Mouse (Mus musculus): ENCODE results near the gene Adgrf1. TPM values are rescaled to one million over a fixed set of nuclear protein-coding genes. Genes with fewer than 3 reads are reported as not detected.
"Not testable (repeated sequence)": the region's sequence is repeated elsewhere in the genome, so short reads cannot be mapped to it uniquely, and the experiment has no call there.

The Adgrf1 gene
- total RNA-seq, 4 experiments from 2014 or later: not detected

GRCm38 (mm10) chr17:43266636-43267035 is 3.5 kb upstream of the Adgrf1 start:
- DNase-seq (ENCODE audit: low spot score in 2 of 2): no peak

GRCm38 (mm10) chr17:43267046-43267749 is 2.9 kb upstream of the Adgrf1 start:
- DNase-seq (ENCODE audit: low spot score in 2 of 2): no peak

- no peak for DNase-seq (ENCODE audit: low spot score in 2 of 2)
These were observed 6.1 kb downstream of the Adgrf1 start for GRCm38 (mm10) chr17:43276220-43276619.

- no peak for DNase-seq (ENCODE audit: low spot score in 2 of 2)
These were observed 7.1 kb downstream of the Adgrf1 start for GRCm38 (mm10) chr17:43277223-43277622.

- DNase-seq (ENCODE audit: low spot score in 2 of 2): no peak
These were observed 9.5 kb downstream of the Adgrf1 start for GRCm38 (mm10) chr17:43279671-43280070.

- DNase-seq (ENCODE audit: low spot score in 2 of 2): no peak
These were observed 12.2 kb downstream of the Adgrf1 start for GRCm38 (mm10) chr17:43282353-43282752.

GRCm38 (mm10) chr17:43282828-43283227 is 12.7 kb downstream of the Adgrf1 start:
- DNase-seq (ENCODE audit: low spot score in 2 of 2): no peak

GRCm38 (mm10) chr17:43299515-43299914 is 29.4 kb downstream of the Adgrf1 start:
- no peak for DNase-seq (ENCODE audit: low spot score in 2 of 2)

GRCm38 (mm10) chr17:43325986-43326671 is 56.0 kb downstream of the Adgrf1 start:
- DNase-seq (ENCODE audit: low spot score in 2 of 2): no peak

GRCm38 (mm10) chr17:43326726-43327700 is 56.9 kb downstream of the Adgrf1 start:
- no peak for DNase-seq (ENCODE audit: low spot score in 2 of 2)

GRCm38 (mm10) chr17:43327810-43328209 is 57.7 kb downstream of the Adgrf1 start:
- no peak for DNase-seq (ENCODE audit: low spot score in 2 of 2)

GRCm38 (mm10) chr17:43329216-43329615 is 59.1 kb downstream of the Adgrf1 start:
- no peak for DNase-seq (ENCODE audit: low spot score in 2 of 2)

GRCm38 (mm10) chr17:43329761-43330183 is 59.6 kb downstream of the Adgrf1 start:
- no peak for DNase-seq (ENCODE audit: low spot score in 2 of 2)

GRCm38 (mm10) chr17:43332686-43333085 is 62.6 kb downstream of the Adgrf1 start:
- no peak for DNase-seq (ENCODE audit: low spot score in 2 of 2)

GRCm38 (mm10) chr17:43334074-43334473 is 63.9 kb downstream of the Adgrf1 start:
- DNase-seq (ENCODE audit: low spot score in 2 of 2): no peak

- no peak for DNase-seq (ENCODE audit: low spot score in 2 of 2)
These were observed 67.5 kb downstream of the Adgrf1 start for GRCm38 (mm10) chr17:43337643-43338042.

GRCm38 (mm10) chr17:43338279-43338678 is 68.2 kb downstream of the Adgrf1 start:
- DNase-seq (ENCODE audit: low spot score in 2 of 2): no peak

- not testable (repeated sequence) for DNase-seq (ENCODE audit: low spot score in 2 of 2)
These were observed 76.4 kb downstream of the Adgrf1 start for GRCm38 (mm10) chr17:43346499-43346898.

GRCm38 (mm10) chr17:43357902-43358539 is 87.9 kb downstream of the Adgrf1 start:
- DNase-seq (ENCODE audit: low spot score in 2 of 2): no peak

GRCm38 (mm10) chr17:43359826-43360619 is 89.9 kb downstream of the Adgrf1 start, which contains the start of gene Adgrf5:
Adgrf5 (plus strand) TSS chr17:43360451.
- no peak for DNase-seq (ENCODE audit: low spot score in 2 of 2)
